Mouse (Mus musculus) spleen, adult 2 months (tissue): ENCODE results near the gene Nfya. TPM values are rescaled to one million over a fixed set of nuclear protein-coding genes. Genes with fewer than 3 reads are reported as not detected.

Experiments used
- DNase-seq, 2 experiments: peaks; one replicate each; pipeline versions ENCODE4 v3.0.0 to v3.0.0-alpha.2; 2012 to 2021; ENCODE audit warnings: low spot score in 2 of 2, low read depth in 1 of 2
- H3K27ac ChIP-seq: fragments of 200-500 bp; 2 replicates; pipeline ENCODE4 v1.5.1; 2012; ENCODE audit warnings: low read length, inconsistent platforms; ENCODE audit not compliant: insufficient read depth
- H3K27me3 ChIP-seq: fragments of 200-500 bp; 2 replicates; pipeline ENCODE4 v1.6.1; 2012; ENCODE audit warnings: mild to moderate bottlenecking, moderate library complexity, low read length, inconsistent platforms; ENCODE audit not compliant: control insufficient read depth, insufficient read depth
- H3K36me3 ChIP-seq: fragments of 200-500 bp; 2 replicates; pipeline ENCODE4 v1.6.1; 2012; ENCODE audit warnings: mild to moderate bottlenecking, low read length, inconsistent platforms; ENCODE audit not compliant: control insufficient read depth, insufficient read depth
- H3K4me1 ChIP-seq: fragments of 200-500 bp; 2 replicates; pipeline ENCODE4 v1.6.1; 2011; ENCODE audit warnings: inconsistent platforms; ENCODE audit not compliant: control insufficient read depth, insufficient read depth, insufficient read length
- H3K4me3 ChIP-seq: fragments of 200-500 bp; 2 replicates; pipeline ENCODE4 v1.5.1; 2011; ENCODE audit warnings: mild to moderate bottlenecking, inconsistent platforms; ENCODE audit not compliant: insufficient read depth, insufficient read length; ENCODE audit errors: extremely low read depth
- CTCF ChIP-seq: fragments of 200-500 bp; IDR thresholded peaks from 2 replicates; pipeline ENCODE4 v1.5.1; 2011; ENCODE audit warnings: mild to moderate bottlenecking, inconsistent platforms; ENCODE audit not compliant: insufficient read depth, insufficient read length, insufficient replicate concordance; ENCODE audit errors: extremely low read depth
- POLR2A ChIP-seq: fragments of 200-500 bp; IDR thresholded peaks from 2 replicates; pipeline ENCODE4 v1.6.1; 2011; ENCODE audit warnings: low read depth, low read length, inconsistent platforms
- whole genome bisulfite sequencing: fragments of 180-500 bp; shearing (Covaris S2); methylation state at CpG from one replicate; pipeline ENCODE4 v1.1.7; 2018; 5-methylcytosine and 5-hydroxymethylcytosine counted together
- polyA plus RNA-seq: library from polyadenylated mRNA; depleted of rRNA; stranded (reverse); fragments of >200 nt; gene quantifications from 2 replicates; pipeline ENCODE4 v1.2.3, GENCODE M21; 2012

Gene Nfya
- polyA plus RNA-seq, 1 experiment = 80.3 TPM

DNA sequence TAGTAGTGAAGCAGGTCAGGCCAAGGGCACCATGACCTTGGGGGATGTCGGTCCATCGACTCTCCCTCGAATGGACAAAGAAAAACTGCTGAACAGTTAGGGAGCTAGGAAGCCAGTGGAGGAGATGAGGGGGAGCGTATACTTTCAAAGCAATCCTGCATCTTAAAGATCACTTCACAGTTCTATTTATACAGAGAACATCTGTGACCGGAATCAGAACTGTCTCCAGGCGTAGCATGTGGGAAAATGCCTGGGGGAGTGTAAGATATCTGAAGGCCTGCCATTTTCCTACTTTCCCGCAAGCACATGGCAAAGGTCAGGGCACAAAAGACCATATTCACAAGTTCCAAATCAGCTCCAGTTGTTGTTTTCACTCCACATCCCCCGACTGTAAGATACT lies 36.7 kb downstream of the Nfya start:
- no peak for DNase-seq
- WGBS = 87% methylated on average over 8 of the region's 8 CpGs
- Histone ChIP-seq H3K36me3 (no peaks in the 10 kb centered on the region), H3K27me3 (no peaks in the 10 kb centered on the region), H3K27ac (no peak overlapping the region), H3K4me1 (no peaks in the 10 kb centered on the region), H3K4me3 (no peak overlapping the region)
- no peak for TF ChIP-seq POLR2A
- no peak for TF ChIP-seq CTCF

GRCm38 (mm10) chr17:48371621-48372020 lies 38.1 kb downstream of the Nfya start:
- DNase-seq = no peak
- H3K27me3 ChIP-seq = no peaks in the 10 kb centered on the region
- no peak for TF ChIP-seq CTCF
- no peak for TF ChIP-seq POLR2A
- no peak overlapping the region for H3K27ac ChIP-seq
- H3K36me3 ChIP-seq = no peaks in the 10 kb centered on the region
- H3K4me3 ChIP-seq = no peak overlapping the region
- H3K4me1 ChIP-seq = no peaks in the 10 kb centered on the region

GRCm38 (mm10) chr17:48366806-48367205 lies 42.9 kb downstream of the Nfya start:
- no peak for DNase-seq
- H3K27ac ChIP-seq = no peak overlapping the region
- no peaks in the 10 kb centered on the region for H3K36me3 ChIP-seq
- TF ChIP-seq POLR2A = no peak
- TF ChIP-seq CTCF = no peak
- 96% methylated on average over 5 of the region's 5 CpGs for WGBS
- no peak overlapping the region for H3K4me3 ChIP-seq
- H3K27me3 ChIP-seq = no peaks in the 10 kb centered on the region
- no peaks in the 10 kb centered on the region for H3K4me1 ChIP-seq

DNA sequence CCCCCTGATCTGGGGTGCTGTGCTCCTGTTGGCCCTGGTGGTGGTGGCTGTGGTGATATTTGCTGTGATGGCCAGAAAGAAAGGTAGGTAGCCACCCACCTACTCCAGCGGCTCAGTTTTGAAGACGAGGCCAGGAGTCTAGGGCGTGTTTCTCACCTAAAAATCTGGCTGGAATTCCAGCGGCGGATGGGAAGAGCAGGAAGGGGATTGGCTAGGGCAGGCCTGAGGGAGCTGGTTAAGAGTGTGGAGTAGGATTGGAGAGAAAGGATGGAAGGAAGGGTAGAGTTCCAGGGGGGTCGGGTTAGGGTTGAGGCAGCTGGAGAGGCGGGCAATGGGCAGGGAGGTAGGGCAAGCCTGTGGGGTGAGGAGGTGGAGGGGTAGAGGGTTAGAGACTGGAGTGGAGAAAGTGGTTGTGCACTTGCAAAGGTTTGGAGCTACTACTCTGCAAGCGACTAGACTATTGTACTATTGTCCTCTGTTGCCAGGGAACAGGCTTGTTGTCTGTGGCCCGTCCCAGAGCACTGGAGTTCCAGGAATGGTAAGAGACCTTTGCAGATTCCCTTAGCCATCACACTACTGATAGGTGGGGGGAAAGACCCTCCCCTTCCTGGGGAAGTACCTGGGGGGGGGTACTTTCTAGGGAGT lies 44.1 kb downstream of the Nfya start:
- H3K36me3 ChIP-seq = no peaks in the 10 kb centered on the region

DNA sequence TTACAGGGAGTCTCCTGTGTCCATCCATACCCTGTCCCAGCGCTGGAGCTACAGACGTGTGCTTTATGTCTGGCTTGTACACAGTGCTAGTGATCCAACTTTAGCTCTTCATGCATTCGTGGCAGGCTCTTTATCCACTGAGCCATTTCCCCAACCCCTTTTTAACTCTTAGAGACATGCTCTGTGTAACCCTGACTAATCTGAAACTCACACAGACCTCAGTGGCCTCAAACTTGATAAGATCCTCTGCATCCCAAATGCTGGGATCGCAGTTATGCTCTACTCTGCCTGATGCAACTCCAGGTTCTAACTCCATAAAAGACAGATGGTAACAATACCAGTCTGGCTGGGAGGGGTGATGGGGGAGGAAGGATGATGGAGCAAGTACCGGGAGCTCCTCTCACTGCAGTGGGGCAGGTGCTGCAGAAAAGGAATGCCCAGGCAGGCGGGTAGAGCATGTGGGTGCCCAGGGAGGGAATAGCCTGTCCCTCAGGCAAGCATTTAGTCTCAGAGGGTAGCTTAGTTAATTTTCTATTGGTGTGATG lies 46.2 kb downstream of the Nfya start:
- H3K4me1 ChIP-seq = no peaks in the 10 kb centered on the region
- no peak for TF ChIP-seq CTCF
- no peak for TF ChIP-seq POLR2A
- WGBS = 82% methylated on average over 6 of the region's 6 CpGs
- H3K4me3 ChIP-seq = no peak overlapping the region
- no peaks in the 10 kb centered on the region for H3K27me3 ChIP-seq
- H3K27ac ChIP-seq = no peak overlapping the region
- no peaks in the 10 kb centered on the region for H3K36me3 ChIP-seq
- no peak for DNase-seq

More for the DNA sequence above, 44.1 kb downstream of the Nfya start:
- H3K4me3 ChIP-seq = no peak overlapping the region
- no peak overlapping the region for H3K27ac ChIP-seq
- no peak for DNase-seq
- no peaks in the 10 kb centered on the region for H3K4me1 ChIP-seq
- TF ChIP-seq POLR2A (no peak), CTCF (no peak)
- H3K27me3 ChIP-seq = no peaks in the 10 kb centered on the region
- WGBS = 91% methylated on average over 9 of the region's 9 CpGs

- Histone ChIP-seq H3K36me3 (no peaks in the 10 kb centered on the region), H3K27ac (no peak overlapping the region), H3K4me3 (no peak overlapping the region), H3K27me3 (no peaks in the 10 kb centered on the region), H3K4me1 (no peaks in the 10 kb centered on the region)
- TF ChIP-seq CTCF (no peak), POLR2A (no peak)
- DNase-seq = no peak
- WGBS = 87% methylated on average over 8 of the region's 8 CpGs
Measured at GRCm38 (mm10) chr17:48362966-48363365, 46.7 kb downstream of the Nfya start.

GRCm38 (mm10) chr17:48362346-48362745 lies 47.4 kb downstream of the Nfya start:
- no peaks in the 10 kb centered on the region for H3K27me3 ChIP-seq
- WGBS = 60% methylated on average over 3 of the region's 3 CpGs
- H3K27ac ChIP-seq = no peak overlapping the region
- no peaks in the 10 kb centered on the region for H3K4me1 ChIP-seq
- H3K36me3 ChIP-seq = no peaks in the 10 kb centered on the region
- TF ChIP-seq CTCF (no peak), POLR2A (no peak)
- DNase-seq = no peak
- H3K4me3 ChIP-seq = no peak overlapping the region
